Mouse (Mus musculus) megakaryocyte, embryonic 14.5 days (primary cell): ENCODE data around the gene Arhgap28.

Experiments
- FLI1 ChIP-seq: IDR thresholded peaks from 2 replicates; pipeline ENCODE4 v1.6.1; 2012; ENCODE audit warnings: low read length, inconsistent platforms, mixed read lengths
- GATA1 ChIP-seq: IDR thresholded peaks from 3 replicates; pipeline ENCODE4 v1.6.1; 2012; ENCODE audit warnings: mixed read lengths, low read length, inconsistent platforms, borderline replicate concordance

- no peak for TF ChIP-seq GATA1
- no peak for TF ChIP-seq FLI1
Observed at GRCm38 (mm10) chr17:67988920-67989621, 14.8 kb downstream of the Arhgap28 start.
